Mouse (Mus musculus) embryonic facial prominence, embryonic 10.5 days (tissue): ENCODE results near the gene Il12rb1. TPM values are rescaled to one million over a fixed set of nuclear protein-coding genes. Genes with fewer than 3 reads are reported as not detected.

Experiments
- DNase-seq: peaks from one replicate; pipeline ENCODE4 v3.0.0-alpha.2; 2017; ENCODE audit warnings: low spot score
- H3K27ac ChIP-seq: fragments of 300-500 bp; sonication (generic); replicated peaks from 2 replicates; pipeline ENCODE4 v1.5.1; 2016; ENCODE audit warnings: mild to moderate bottlenecking
- H3K27me3 ChIP-seq: fragments of 300-500 bp; sonication (generic); replicated peaks from 2 replicates; pipeline ENCODE4 v1.6.1; 2016; ENCODE audit warnings: low read depth, mild to moderate bottlenecking; ENCODE audit not compliant: poor library complexity, severe bottlenecking
- H3K36me3 ChIP-seq: fragments of 300-500 bp; sonication (generic); replicated peaks from 2 replicates; pipeline ENCODE4 v1.6.1; 2016; ENCODE audit warnings: mild to moderate bottlenecking, moderate library complexity
- H3K4me1 ChIP-seq: fragments of 300-500 bp; sonication (generic); 2 replicates; pipeline ENCODE4 v1.6.1; 2016
- H3K4me3 ChIP-seq: fragments of 300-500 bp; sonication (generic); 2 replicates; pipeline ENCODE4 v1.5.1; 2016; ENCODE audit warnings: mild to moderate bottlenecking, moderate library complexity
- H3K9me3 ChIP-seq: fragments of 300-500 bp; sonication (generic); 2 replicates; pipeline ENCODE4 v1.6.1; 2016; ENCODE audit warnings: mild to moderate bottlenecking
- WGBS: fragments of 180-500 bp; shearing (Covaris S2); methylation state at CpG from one replicate; pipeline ENCODE4 v1.1.7; 2016; 5-methylcytosine and 5-hydroxymethylcytosine counted together
- microRNA-seq: library from miRNA; unstranded; fragments of <30 nt; microRNA quantifications from one replicate; pipeline ENCODE4, GENCODE M21; 2017
- polyA plus RNA-seq: library from polyadenylated mRNA; unstranded; fragments of >200 nt; fragmentation: Nextera tagmentation; extraction: Ambion mirVana; gene quantifications from 2 replicates; pipeline ENCODE4 v1.2.1, GENCODE M21; 2016

Il12rb1 gene
- polyA plus RNA-seq, 1 experiment from 2014 or later, result not detected

GRCm38 (mm10) chr8:70868559-70869198, 60.4 kb downstream of the Il12rb1 start:
- Histone ChIP-seq H3K36me3 (peaks cover 16% of the 10 kb centered on the region), H3K9me3 (no peaks in the 10 kb centered on the region), H3K4me1 (peaks cover 71% of the 10 kb centered on the region), H3K4me3 (peak overlapping the region; percentile 49), H3K27ac (peak overlapping the region; percentile 80), H3K27me3 (peaks cover 9% of the 10 kb centered on the region)
- WGBS, result 13% methylated on average over 40 of the region's 40 CpGs
- DNase-seq, result peak; percentile 84

GRCm38 (mm10) chr8:70869199-70869571, 60.9 kb downstream of the Il12rb1 start:
- DNase-seq, result no peak
- Histone ChIP-seq H3K4me3 (peak overlapping the region; percentile 49), H3K9me3 (no peaks in the 10 kb centered on the region), H3K36me3 (peaks cover 16% of the 10 kb centered on the region), H3K27me3 (peaks cover 4% of the 10 kb centered on the region; the same call in 1 of the 2 replicates), H3K27ac (peak overlapping the region; percentile 80), H3K4me1 (peaks cover 71% of the 10 kb centered on the region)
- WGBS, result 39% methylated on average over 5 of the region's 5 CpGs

- peak overlapping the region; percentile 49 for H3K4me3 ChIP-seq
- no peaks in the 10 kb centered on the region for H3K9me3 ChIP-seq
- H3K4me1 ChIP-seq, result peaks cover 66% of the 10 kb centered on the region
- H3K27ac ChIP-seq, result peak overlapping the region; percentile 80
- H3K36me3 ChIP-seq, result peaks cover 16% of the 10 kb centered on the region
- no peaks in the 10 kb centered on the region; the same call in 1 of the 2 replicates for H3K27me3 ChIP-seq
- DNase-seq, result peak; percentile 83
- 51% methylated on average over 16 of the region's 16 CpGs for WGBS
Observed at GRCm38 (mm10) chr8:70869601-70870041, 61.4 kb downstream of the Il12rb1 start.

Small RNAs within 50 kb of the gene (microRNA-seq; reads per million reads assigned to microRNA genes)
- gene Mir7240, result not detected

Other genes with a start within 250 kb of the Il12rb1 start
- 184 and 187 TPM in 2 replicates for gene Isyna1, start 214.1 kb upstream of the Il12rb1 start, polyA plus RNA-seq
- gene Ssbp4, start 199.6 kb upstream of the Il12rb1 start, polyA plus RNA-seq, result 105 and 109 TPM in 2 replicates
- 0.77 and 0.79 TPM in 2 replicates for gene Lrrc25, start 192.3 kb upstream of the Il12rb1 start, polyA plus RNA-seq
- 0.14 TPM in 1 of 2 replicates, not detected in the other for gene Gdf15, start 176.0 kb upstream of the Il12rb1 start, polyA plus RNA-seq
- gene Pgpep1, start 148.1 kb upstream of the Il12rb1 start, polyA plus RNA-seq, result 51.8 and 52.7 TPM in 2 replicates
- gene Lsm4, start 135.2 kb upstream of the Il12rb1 start, polyA plus RNA-seq, result 347 and 351 TPM in 2 replicates
- 58.7 and 61.7 TPM in 2 replicates for gene Jund, start 109.5 kb upstream of the Il12rb1 start, polyA plus RNA-seq
- gene Iqcn, start 105.0 kb upstream of the Il12rb1 start, polyA plus RNA-seq, result 0.05 TPM in 1 of 2 replicates, not detected in the other
- not detected in 2 replicates for gene Gm3336, start 89.9 kb upstream of the Il12rb1 start, polyA plus RNA-seq
- 0.20 and 0.69 TPM in 2 replicates for gene Pde4c, start 84.7 kb upstream of the Il12rb1 start, polyA plus RNA-seq
- 13.6 and 16.2 TPM in 2 replicates for gene Rab3a, start 53.8 kb upstream of the Il12rb1 start, polyA plus RNA-seq
- 28.2 and 34.5 TPM in 2 replicates for gene Mpv17l2, start 47.5 kb upstream of the Il12rb1 start, polyA plus RNA-seq
- gene Pik3r2, start 31.7 kb upstream of the Il12rb1 start, polyA plus RNA-seq, result 79.2 and 79.8 TPM in 2 replicates
- 12.4 and 13.9 TPM in 2 replicates for gene Mast3, start 3.4 kb upstream of the Il12rb1 start, polyA plus RNA-seq
- gene Arrdc2, start 31.3 kb downstream of the Il12rb1 start, polyA plus RNA-seq, result 5.1 and 5.8 TPM in 2 replicates
- gene Kcnn1, start 54.8 kb downstream of the Il12rb1 start, polyA plus RNA-seq, result 4.7 and 5.1 TPM in 2 replicates
- 173 and 179 TPM in 2 replicates for gene Ccdc124, start 65.5 kb downstream of the Il12rb1 start, polyA plus RNA-seq
- gene Slc5a5, start 84.3 kb downstream of the Il12rb1 start, polyA plus RNA-seq, result 0.30 and 0.40 TPM in 2 replicates
- 3,888 and 3,901 TPM in 2 replicates for gene Rpl18a, start 89.0 kb downstream of the Il12rb1 start, polyA plus RNA-seq
- gene Map1s, start 97.5 kb downstream of the Il12rb1 start, polyA plus RNA-seq, result 67.8 and 72.3 TPM in 2 replicates